Mouse (Mus musculus) adipocyte (in vitro differentiated cells): ENCODE measurements around the gene Chrnb2.
"Not testable (repeated sequence)": the region's sequence is repeated elsewhere in the genome, so short reads cannot be mapped to it uniquely, and the experiment has no call there.

Experiments
- DNase-seq: peaks from one replicate; pipeline ENCODE4 v3.0.0-alpha.2; 2016; ENCODE audit warnings: low spot score

Chrnb2 gene

DNA sequence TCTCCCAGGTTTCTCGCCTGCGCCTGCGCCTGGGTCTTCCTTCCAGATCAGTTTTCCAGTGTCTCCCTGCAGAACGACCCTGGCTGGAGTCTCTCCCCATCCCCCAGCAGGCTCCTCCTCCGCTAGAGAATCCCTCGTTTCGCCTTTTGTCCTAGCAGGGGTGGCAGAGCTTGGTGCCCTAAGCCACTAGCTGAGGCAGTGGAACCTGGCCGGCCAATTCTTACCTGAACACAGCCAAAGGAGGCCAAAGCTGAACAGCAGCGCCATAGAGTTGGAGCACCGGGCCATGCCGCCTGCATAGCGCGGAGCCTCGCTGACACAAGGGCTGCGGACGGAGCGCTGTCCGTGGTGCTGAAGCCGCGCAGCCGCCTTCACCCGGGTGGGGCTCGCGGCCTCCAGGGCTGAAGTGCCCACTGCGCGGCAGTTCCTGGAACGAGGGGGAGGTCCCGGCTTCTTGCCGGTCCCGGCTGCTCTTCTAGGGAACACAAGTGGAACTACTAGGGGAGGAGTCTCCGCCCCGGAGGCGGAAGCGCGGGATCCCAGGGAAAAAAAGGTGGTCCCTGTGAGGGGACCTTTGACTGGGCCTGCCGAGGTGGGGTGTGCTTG lies at the start of gene Chrnb2:
Gene Chrnb2 (minus strand): TSS at position 514 of the 606 bp plus-strand sequence.
- no peak for DNase-seq

DNA sequence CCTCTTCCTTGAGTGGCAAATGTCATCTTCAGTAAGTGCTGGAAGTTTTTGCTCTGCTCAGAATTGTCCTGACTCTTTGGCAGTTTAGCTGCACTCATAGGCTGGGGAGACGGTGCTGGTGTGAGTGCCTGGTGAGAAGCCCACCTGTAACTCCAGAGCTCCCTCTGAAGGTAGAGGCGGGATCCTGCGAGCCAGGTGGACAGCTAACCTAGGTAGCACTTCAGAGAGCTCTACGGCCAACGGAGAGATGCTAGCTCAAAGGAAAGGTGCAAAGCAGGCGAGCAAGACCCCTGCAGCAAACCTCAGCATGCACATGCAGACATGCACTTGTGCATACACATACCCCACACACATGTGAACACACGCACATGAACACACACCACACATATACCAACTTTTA lies 49.6 kb upstream of the Chrnb2 start:
- no peak for DNase-seq

DNA sequence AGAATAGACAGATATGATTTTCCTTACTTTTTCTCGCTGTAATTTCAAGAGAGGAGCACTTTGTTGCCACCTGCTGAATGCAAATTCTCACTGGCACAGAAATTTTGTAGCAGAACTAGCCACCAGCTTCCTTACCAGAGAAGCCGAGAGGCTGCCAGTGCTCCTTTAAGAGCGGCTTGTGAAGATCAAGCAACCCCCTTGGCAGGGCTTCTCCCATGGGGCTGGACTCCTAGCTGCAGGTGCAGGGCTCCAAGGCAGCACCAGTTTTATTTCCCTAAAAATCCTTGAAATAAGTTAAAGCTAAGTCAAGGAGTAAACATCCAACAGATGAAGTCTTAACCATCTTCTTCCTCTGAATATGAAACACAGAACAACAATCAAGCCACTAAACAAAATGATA lies 47.7 kb upstream of the Chrnb2 start:
- DNase-seq: no peak

GRCm38 (mm10) chr3:89810841-89811240 lies 46.4 kb upstream of the Chrnb2 start:
- DNase-seq: no peak

DNA sequence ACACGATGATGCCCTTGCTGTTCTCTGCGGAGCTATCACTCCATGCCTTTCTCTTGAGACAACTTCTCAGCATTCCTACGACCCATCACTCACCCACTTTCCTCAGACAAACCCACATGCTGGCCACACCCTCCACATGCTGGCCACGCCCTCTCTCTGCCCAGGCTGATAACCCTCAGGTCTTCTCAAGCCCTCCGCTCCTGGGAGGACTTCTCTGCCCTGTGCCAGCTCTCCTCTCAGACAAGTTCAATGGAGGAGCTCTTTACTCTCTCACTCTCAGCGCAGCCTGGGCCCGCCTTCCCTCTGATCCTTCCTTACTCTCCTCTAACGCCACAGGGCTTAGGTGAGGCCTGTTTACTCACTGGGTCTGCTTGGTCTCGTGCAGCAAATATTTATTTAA lies 44.2 kb upstream of the Chrnb2 start:
- no peak for DNase-seq

GRCm38 (mm10) chr3:89807881-89808280 lies 43.4 kb upstream of the Chrnb2 start:
- no peak for DNase-seq

GRCm38 (mm10) chr3:89807171-89807570 lies 42.7 kb upstream of the Chrnb2 start:
- DNase-seq: no peak

- no peak for DNase-seq
These were observed 42.3 kb upstream of the Chrnb2 start for GRCm38 (mm10) chr3:89806751-89807150.

DNA sequence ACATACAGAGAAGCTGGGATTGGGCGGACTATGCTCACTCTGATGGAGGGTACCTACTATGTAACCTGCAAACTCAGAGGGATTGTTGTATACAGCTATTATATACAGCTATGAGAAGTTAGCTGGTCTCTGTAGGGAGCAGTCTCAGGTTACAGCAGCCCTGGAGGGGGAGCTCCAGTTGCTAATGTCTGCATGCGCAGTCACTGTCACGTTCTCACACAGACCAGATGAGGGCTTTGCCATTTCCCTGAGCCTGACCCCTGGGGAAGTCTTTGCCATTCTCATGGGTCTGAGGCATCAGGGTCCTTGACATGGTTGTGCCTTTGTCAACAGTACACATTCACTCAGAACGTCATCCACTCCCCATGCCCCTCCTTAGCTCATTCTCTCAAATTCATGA lies 40.7 kb upstream of the Chrnb2 start:
- no peak for DNase-seq

- DNase-seq: no peak
These were observed 38.4 kb upstream of the Chrnb2 start for GRCm38 (mm10) chr3:89802876-89803275.

DNA sequence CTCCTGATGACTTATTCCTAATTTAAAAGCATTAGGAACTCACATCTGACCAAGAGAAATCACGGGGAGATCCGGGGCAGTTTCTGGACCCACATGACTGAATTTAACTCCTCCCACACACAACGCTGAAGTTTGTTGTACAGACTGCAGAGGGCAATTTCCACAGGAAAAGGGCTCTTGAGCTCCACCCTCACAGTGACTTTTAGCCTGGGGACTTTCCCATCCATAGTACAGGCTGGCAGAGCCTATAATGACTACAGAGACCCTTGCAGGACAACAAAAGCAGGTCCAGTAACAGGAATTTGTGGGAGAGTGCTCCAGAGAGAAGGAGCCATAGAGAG lies 37.0 kb upstream of the Chrnb2 start:
- peak; percentile 70 for DNase-seq

- DNase-seq: no peak
These were observed 36.5 kb upstream of the Chrnb2 start for GRCm38 (mm10) chr3:89800774-89801506.

DNA sequence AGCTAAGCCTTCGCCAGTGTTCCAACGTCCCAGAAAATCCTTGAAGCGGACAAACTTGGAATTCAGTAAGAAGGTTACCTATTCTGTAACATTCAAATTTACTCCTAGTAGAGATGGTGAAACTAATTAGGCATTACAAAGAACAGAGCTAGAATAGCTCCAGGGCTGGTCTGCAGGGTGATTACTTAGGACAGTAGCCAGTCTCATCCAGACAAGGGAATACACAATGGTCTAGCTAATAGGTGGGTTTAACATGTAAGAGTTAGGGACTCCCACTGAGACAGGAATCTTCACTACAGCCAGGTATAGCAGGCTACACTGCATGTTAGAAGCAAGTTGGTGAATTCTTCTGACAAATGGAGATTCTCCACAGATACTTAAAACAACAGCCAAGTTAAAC lies 35.6 kb upstream of the Chrnb2 start:
- DNase-seq: not testable (repeated sequence)

GRCm38 (mm10) chr3:89799476-89799875 lies 35.0 kb upstream of the Chrnb2 start:
- no peak for DNase-seq

DNA sequence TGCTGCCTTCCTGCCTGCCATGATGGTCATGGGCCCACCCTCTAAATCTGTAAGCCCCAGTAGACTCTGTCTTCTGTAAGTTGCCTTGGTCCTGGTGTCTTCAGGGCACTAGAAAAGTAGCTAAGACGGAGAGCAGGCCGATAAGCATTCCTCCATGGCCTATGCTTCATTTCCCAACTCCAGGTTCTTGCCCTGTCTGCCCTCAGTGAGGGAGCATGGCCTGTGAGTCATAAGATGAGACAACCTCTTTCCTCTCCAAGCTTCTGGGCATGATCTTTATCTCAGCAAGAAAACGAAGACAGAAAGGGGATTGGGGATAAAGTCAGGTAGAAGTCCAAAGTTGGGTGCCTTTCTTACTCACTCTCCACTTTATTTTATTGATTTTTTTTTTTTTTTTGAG lies 34.1 kb upstream of the Chrnb2 start:
- DNase-seq: no peak

- DNase-seq: no peak
These were observed 31.9 kb upstream of the Chrnb2 start for GRCm38 (mm10) chr3:89796358-89796757.

DNA sequence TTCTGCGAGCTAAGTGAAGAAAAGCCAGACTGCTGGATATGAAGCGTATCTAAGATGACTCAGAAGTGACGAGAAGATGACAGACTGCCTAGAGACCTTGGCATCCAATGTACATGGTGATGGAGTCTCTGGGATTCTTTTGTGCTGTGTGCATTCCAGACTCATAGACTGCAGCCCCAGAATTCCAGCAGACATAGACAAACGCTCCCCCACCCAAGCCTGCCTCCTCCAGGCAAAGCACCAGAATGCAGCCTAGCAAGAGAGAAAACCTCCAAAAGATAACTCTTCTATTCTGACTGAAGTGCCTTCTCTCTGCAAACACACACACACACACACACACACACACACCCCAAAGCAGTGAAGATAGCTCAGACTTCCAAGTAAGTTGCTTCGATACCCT lies 31.3 kb upstream of the Chrnb2 start:
- no peak for DNase-seq

GRCm38 (mm10) chr3:89794616-89795015 lies 30.2 kb upstream of the Chrnb2 start:
- no peak for DNase-seq

DNA sequence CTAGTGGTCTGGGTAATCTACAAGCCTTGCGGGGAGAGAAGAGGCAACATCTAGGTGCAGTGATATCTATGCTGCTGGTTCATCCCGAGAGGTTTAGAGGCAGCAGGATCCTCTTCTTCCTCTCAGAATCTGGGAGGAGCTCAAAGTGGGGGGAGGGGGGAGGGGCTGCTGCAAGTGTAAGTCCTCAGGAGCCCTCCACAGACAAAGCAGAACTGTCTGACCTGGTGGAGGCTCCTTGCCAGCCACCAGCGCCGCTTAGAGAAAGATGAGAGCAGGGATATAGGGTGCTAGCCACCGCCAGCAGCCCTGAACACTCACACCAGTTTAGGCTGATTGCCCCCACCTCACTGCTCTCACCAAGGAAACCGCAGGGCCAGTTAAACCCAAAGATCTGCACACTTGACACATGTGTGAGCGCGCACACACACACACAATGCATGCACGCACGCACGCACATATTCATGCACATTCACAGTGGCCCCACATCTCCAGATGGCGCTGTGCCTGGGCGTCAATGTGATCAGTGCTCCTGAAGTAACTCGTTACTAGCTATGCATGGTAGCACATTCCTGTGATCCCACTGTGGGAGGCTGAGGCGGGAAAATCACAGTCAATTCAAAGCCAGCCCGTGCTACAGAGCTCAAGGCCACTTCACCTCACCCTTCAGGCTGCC lies 24.4 kb upstream of the Chrnb2 start:
- DNase-seq: no peak

DNA sequence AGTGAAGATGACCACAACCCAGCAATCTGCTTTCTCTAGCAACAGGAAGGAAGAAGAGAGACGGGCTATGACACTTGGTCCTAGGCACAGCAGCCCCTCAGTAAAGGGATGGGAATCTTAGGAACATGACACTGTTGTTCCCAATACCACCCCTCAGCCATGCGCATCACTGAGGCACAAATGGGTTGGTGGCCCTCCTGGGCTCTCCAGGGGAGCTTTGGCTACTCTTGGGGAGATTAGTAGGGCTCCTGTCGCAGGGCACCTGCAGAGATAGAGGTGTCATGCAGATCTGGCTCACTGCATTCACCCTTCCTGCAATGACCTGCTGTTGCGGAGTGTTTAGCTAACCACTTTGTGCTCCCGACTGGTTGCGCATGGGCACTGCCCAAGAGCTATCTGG lies 21.8 kb upstream of the Chrnb2 start:
- DNase-seq: no peak

DNA sequence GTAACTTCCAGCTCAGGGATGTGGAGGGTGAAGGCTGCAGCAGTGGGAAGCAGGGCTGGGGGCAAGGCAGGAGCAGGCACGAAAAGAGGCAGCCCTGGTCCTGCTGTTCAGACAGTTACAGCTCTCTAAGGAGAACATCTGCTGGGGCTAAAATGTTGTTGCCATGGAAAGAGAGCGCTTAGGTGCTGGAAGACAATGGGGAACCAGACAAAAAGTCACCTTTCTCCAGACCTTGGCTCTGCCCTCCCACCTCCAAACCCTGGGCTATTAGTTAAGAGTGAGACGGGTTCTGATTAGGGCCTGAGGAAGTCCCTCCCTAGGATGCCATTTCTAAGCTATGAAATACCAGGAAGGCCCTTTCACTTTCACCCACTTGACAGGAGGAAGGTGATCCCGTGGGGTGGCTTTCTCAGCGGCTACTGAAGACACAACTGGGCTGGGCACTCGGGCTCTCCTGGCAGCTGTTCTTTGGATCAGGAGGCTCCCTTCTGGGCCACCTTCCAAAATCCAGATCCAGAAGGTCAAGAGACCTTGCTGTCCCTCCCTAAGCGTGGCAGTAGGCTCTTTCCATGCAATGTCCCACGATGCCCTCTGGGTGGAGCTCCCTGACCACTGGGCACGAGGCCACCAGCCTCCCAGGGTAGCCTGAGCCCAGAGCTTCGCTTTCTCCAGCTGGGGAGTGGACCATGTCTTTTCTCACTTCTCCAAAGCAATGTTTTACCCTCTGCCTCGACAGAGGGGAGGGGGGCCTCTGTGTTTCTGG lies 20.7 kb upstream of the Chrnb2 start:
- peak; percentile 96 for DNase-seq

DNA sequence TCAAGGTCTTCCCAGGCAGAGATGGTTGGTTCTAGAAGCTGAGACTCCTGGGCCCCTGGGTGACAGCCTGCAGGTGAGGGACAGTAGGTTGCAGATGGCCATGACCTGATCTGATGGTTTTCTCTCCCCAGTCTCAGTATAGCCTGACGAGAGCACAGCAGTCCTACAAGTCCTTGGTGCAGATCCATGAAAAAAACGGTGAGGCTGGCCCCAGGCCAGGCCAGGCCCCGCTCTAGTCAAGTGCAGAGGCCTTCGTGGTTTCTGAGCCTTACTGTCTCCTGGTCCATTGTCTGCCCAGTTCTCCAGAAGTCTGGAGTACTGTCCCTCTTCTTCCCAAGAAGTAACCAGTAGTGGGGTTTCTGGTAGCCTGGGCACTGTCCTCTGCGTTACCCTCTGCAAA lies 17.2 kb upstream of the Chrnb2 start:
- no peak for DNase-seq

DNA sequence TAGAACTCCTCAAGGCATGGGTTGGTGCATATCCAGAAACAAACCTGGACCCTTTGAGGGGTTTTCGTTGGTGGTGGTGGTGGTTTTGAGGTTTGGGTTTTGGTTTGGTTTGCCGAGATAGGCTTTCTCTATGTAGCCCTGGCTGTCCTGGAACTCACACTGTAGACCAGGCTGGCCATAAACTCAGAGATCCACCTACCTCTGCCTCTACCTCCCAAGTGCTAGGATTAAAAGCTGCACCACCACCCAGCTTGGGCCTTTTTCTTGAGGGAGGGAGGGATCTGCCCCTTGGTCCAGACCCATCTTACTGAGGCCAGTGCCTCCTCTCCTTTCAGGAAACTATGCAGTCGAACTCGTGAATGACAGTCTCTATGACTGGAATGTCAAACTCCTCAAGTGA lies 15.7 kb upstream of the Chrnb2 start:
- no peak for DNase-seq
